Mouse (Mus musculus): ENCODE data around the gene Olfr1276. TPM values are rescaled to one million over a fixed set of nuclear protein-coding genes. Genes with fewer than 3 reads are reported as not detected.

Olfr1276 gene
- polyA plus RNA-seq, 1 experiment, result not detected

DNA sequence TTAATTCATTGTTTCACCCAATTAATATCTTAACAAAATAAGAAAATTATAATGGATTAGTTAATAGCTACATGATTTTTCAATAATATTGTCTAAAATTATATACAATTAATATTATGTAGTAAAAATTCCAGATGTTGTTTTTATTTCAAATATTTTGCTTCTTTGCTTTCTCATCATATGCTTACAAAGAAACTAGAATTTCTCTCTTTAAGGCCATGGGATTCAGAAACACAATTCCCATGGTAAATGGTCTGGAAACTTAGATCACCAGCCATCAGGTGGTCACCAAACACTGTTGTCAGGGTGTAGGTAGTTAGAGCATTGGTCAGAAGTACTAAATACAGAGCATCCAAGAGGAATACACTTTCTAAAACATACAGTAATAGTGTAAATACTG, 35.5 kb downstream of the Olfr1276 start, which contains the start of gene Olfr1278:
TSS of gene Olfr1278 (plus strand) at position 301 of the 400 bp plus-strand sequence.
- H3ac ChIP-seq (ENCODE audit: control insufficient read depth, insufficient read length), result no peak within 1 kb of the TSS
- H3K36me3 ChIP-seq (ENCODE audit: control insufficient read depth, insufficient read depth), result no peaks in the 10 kb centered on the region
- H3K4me2 ChIP-seq (ENCODE audit: low read depth), result no peak within 1 kb of the TSS
- H3K4me3 ChIP-seq, result no peak within 1 kb of the TSS
- no peaks in the 10 kb centered on the region for H3K79me2 ChIP-seq (ENCODE audit: control insufficient read depth, insufficient read depth)
- TF ChIP-seq MYOG (IDR thresholded peaks at IDR 0.05; ENCODE audit: control insufficient read depth in 1 of 3, insufficient read depth in 1 of 3, insufficient read length in 2 of 3, low read depth in 2 of 3) (no peak), E2F4 (IDR thresholded peaks at IDR 0.05; ENCODE audit: insufficient read depth) (no peak), POLR2A (IDR thresholded peaks at IDR 0.05; ENCODE audit: insufficient read length, low read depth) (no peak), USF1 (IDR thresholded peaks at IDR 0.05; ENCODE audit: low read depth) (no peak), MAX (IDR thresholded peaks at IDR 0.05; ENCODE audit: low read depth) (no peak), TCF3 (IDR thresholded peaks at IDR 0.05; ENCODE audit: insufficient read length, low read depth) (no peak), REST (IDR thresholded peaks at IDR 0.05; ENCODE audit: insufficient read depth, insufficient read length) (no peak), CEBPB (IDR thresholded peaks at IDR 0.05; ENCODE audit: insufficient read depth, poor library complexity, severe bottlenecking) (no peak), MYOD1 (IDR thresholded peaks at IDR 0.05; ENCODE audit: control insufficient read depth in 1 of 3, insufficient read length in 2 of 3, low read depth in 2 of 3) (no peak), POLR2AphosphoS2 (IDR thresholded peaks at IDR 0.05; ENCODE audit: insufficient read length, low read depth) (no peak), SRF (IDR thresholded peaks at IDR 0.05; ENCODE audit: control insufficient read depth, insufficient read length, low read depth) (no peak)
- H3K27me3 ChIP-seq (ENCODE audit: control insufficient read depth, insufficient read depth, insufficient read length), result no peaks in the 10 kb centered on the region

DNA sequence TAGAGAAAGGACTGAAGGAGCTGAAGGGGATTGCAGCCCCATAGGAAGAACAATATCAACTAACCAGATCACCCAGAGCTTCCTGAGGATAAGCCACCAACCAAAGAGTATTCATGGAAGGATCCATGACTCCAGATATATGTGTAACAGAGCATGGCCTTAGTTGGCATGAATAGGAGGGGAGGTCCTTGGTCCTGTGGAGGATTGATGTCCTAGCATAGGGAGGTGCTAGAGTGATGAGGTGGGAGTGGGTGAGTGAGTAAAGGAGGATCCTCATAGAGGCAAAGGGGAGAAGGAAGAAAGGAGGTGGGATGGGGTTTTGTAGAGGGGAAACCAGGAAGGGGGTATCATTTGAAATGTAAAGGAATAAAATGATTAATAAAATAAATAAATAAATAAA, 44.2 kb downstream of the Olfr1276 start:
- no peaks in the 10 kb centered on the region for H3K27me3 ChIP-seq (ENCODE audit: control insufficient read depth, insufficient read depth, insufficient read length)
- H3ac ChIP-seq (ENCODE audit: control insufficient read depth, insufficient read length), result no peak overlapping the region
- no peaks in the 10 kb centered on the region for H3K36me3 ChIP-seq (ENCODE audit: control insufficient read depth, insufficient read depth)
- H3K79me2 ChIP-seq (ENCODE audit: control insufficient read depth, insufficient read depth), result no peaks in the 10 kb centered on the region
- H3K4me2 ChIP-seq (ENCODE audit: low read depth), result no peak overlapping the region
- H3K4me3 ChIP-seq, result no peak overlapping the region
- TF ChIP-seq TCF3 (IDR thresholded peaks at IDR 0.05; ENCODE audit: insufficient read length, low read depth), result no peak
- no peak for TF ChIP-seq MAX (IDR thresholded peaks at IDR 0.05; ENCODE audit: low read depth)

DNA sequence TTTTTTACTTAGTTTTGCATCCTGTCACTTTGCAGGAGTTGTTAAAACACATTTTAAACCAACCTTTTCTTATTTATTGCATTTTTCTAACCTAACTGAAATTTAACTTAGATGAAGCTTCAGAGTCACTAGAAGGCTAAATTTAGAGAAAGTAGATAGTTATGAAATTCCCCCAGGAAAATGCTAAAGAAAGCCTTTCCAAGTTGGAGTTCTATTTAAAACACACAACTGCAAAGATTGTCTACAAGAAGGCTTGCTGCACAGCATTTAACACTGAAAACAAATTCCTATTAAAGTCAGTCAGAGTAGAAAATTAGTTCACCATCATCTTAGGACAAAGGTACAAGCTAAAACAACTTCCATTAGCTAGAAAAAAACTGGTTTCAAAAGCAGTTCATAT, 46.1 kb downstream of the Olfr1276 start, which contains the start of gene Olfr1279:
TSS of gene Olfr1279 (plus strand) at position 262 of the 400 bp plus-strand sequence.
- no peak for TF ChIP-seq REST (IDR thresholded peaks at IDR 0.05; ENCODE audit: insufficient read depth, insufficient read length)
- no peak for TF ChIP-seq POLR2AphosphoS2 (IDR thresholded peaks at IDR 0.05; ENCODE audit: insufficient read length, low read depth)
- TF ChIP-seq SRF (IDR thresholded peaks at IDR 0.05; ENCODE audit: control insufficient read depth, insufficient read length, low read depth), result no peak
- no peak for TF ChIP-seq MAX (IDR thresholded peaks at IDR 0.05; ENCODE audit: low read depth)
- no peak for TF ChIP-seq TCF3 (IDR thresholded peaks at IDR 0.05; ENCODE audit: insufficient read length, low read depth)
- no peak for TF ChIP-seq USF1 (IDR thresholded peaks at IDR 0.05; ENCODE audit: low read depth)
- no peak for TF ChIP-seq POLR2A (IDR thresholded peaks at IDR 0.05; ENCODE audit: insufficient read length, low read depth)
- no peak for TF ChIP-seq MYOG (IDR thresholded peaks at IDR 0.05; ENCODE audit: control insufficient read depth in 1 of 3, insufficient read depth in 1 of 3, insufficient read length in 2 of 3, low read depth in 2 of 3)
- TF ChIP-seq TCF12 (IDR thresholded peaks at IDR 0.05; ENCODE audit: insufficient read depth, poor library complexity, severe bottlenecking), result no peak
- TF ChIP-seq MYOD1 (IDR thresholded peaks at IDR 0.05; ENCODE audit: control insufficient read depth in 1 of 3, insufficient read length in 2 of 3, low read depth in 2 of 3), result no peak
- TF ChIP-seq CEBPB (IDR thresholded peaks at IDR 0.05; ENCODE audit: insufficient read depth, poor library complexity, severe bottlenecking), result no peak
- TF ChIP-seq E2F4 (IDR thresholded peaks at IDR 0.05; ENCODE audit: insufficient read depth), result no peak

More for the DNA sequence above, 46.1 kb downstream of the Olfr1276 start, which contains the start of gene Olfr1279:
- H3K4me2 ChIP-seq (ENCODE audit: low read depth), result no peak within 1 kb of the TSS
- H3K27me3 ChIP-seq (ENCODE audit: control insufficient read depth, insufficient read depth, insufficient read length), result no peaks in the 10 kb centered on the region
- no peak within 1 kb of the TSS for H3ac ChIP-seq (ENCODE audit: control insufficient read depth, insufficient read length)
- H3K79me2 ChIP-seq (ENCODE audit: control insufficient read depth, insufficient read depth), result no peaks in the 10 kb centered on the region
- H3K36me3 ChIP-seq (ENCODE audit: control insufficient read depth, insufficient read depth), result no peaks in the 10 kb centered on the region
- no peak within 1 kb of the TSS for H3K4me3 ChIP-seq

Other genes with a start within 250 kb of the Olfr1276 start
- gene Gm13941, start 148.5 kb upstream of the Olfr1276 start, polyA plus RNA-seq (2012; fragmentation: generic; extraction: Trizol), result not detected
- not detected for gene Gm15130, start 101.6 kb upstream of the Olfr1276 start, polyA plus RNA-seq (2012; fragmentation: generic; extraction: Trizol)
- gene 4930430A15Rik, start 24.9 kb upstream of the Olfr1276 start, polyA plus RNA-seq (2012; fragmentation: generic; extraction: Trizol), result not detected
- gene Olfr1275, start 19.2 kb upstream of the Olfr1276 start, polyA plus RNA-seq (2012; fragmentation: generic; extraction: Trizol), result not detected
- gene Olfr1277, start 19.6 kb downstream of the Olfr1276 start, polyA plus RNA-seq (2012; fragmentation: generic; extraction: Trizol), result not detected
- not detected for gene Olfr1278, start 35.6 kb downstream of the Olfr1276 start, polyA plus RNA-seq (2012; fragmentation: generic; extraction: Trizol)
- not detected for gene Olfr1279, start 46.1 kb downstream of the Olfr1276 start, polyA plus RNA-seq (2012; fragmentation: generic; extraction: Trizol)
- gene Olfr1280, start 59.5 kb downstream of the Olfr1276 start, polyA plus RNA-seq (2012; fragmentation: generic; extraction: Trizol), result not detected
- gene Olfr1281, start 72.0 kb downstream of the Olfr1276 start, polyA plus RNA-seq (2012; fragmentation: generic; extraction: Trizol), result not detected
- gene Olfr1282, start 81.6 kb downstream of the Olfr1276 start, polyA plus RNA-seq (2012; fragmentation: generic; extraction: Trizol), result not detected
- gene Olfr1283, start 112.3 kb downstream of the Olfr1276 start, polyA plus RNA-seq (2012; fragmentation: generic; extraction: Trizol), result not detected
- not detected for gene Olfr1284, start 121.0 kb downstream of the Olfr1276 start, polyA plus RNA-seq (2012; fragmentation: generic; extraction: Trizol)
- not detected for gene Olfr1286, start 168.6 kb downstream of the Olfr1276 start, polyA plus RNA-seq (2012; fragmentation: generic; extraction: Trizol)
- gene Olfr1287, start 194.6 kb downstream of the Olfr1276 start, polyA plus RNA-seq (2012; fragmentation: generic; extraction: Trizol), result not detected
- gene Olfr1288, start 219.6 kb downstream of the Olfr1276 start, polyA plus RNA-seq (2012; fragmentation: generic; extraction: Trizol), result not detected
- not detected for gene Olfr1289, start 226.3 kb downstream of the Olfr1276 start, polyA plus RNA-seq (2012; fragmentation: generic; extraction: Trizol)
- not detected for gene Olfr1290, start 239.3 kb downstream of the Olfr1276 start, polyA plus RNA-seq (2012; fragmentation: generic; extraction: Trizol)
- not detected for gene Olfr1291-ps1, start 242.7 kb downstream of the Olfr1276 start, polyA plus RNA-seq (2012; fragmentation: generic; extraction: Trizol)